Mouse (Mus musculus) kidney, adult 8-10 months (tissue): ENCODE measurements at regions not wholly inside any gene's neighbourhood (a gene's known extent, or its start where the extent isn't known, plus 50 kb on each side); places are given as distances from the start of the nearest gene placed in this dataset.

Experiments used
- DNase-seq, 2 experiments: peaks; one replicate each; pipeline ENCODE4 v3.0.0; 2022

DNA sequence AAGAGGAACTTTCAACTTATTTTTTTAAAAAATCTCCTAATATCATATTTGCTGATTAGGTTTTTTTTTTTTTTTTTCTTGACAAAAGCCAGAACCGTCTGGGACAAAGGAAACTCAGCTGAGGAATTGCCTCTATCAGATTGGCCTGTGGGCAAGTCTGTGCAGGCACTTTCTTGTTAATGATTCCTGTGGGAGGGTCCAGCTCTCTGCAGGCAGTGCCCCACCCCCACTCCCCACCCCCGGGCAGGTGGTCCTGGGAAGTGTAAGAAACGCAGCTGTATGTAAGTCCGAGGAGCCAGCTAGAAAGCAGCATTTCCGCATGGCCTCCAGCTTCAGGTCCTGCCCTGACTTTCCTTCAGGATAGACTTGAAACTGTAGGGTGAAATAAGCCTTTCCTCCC is 377.7 kb downstream of the Sox2 start:
- DNase-seq = no peak

DNA sequence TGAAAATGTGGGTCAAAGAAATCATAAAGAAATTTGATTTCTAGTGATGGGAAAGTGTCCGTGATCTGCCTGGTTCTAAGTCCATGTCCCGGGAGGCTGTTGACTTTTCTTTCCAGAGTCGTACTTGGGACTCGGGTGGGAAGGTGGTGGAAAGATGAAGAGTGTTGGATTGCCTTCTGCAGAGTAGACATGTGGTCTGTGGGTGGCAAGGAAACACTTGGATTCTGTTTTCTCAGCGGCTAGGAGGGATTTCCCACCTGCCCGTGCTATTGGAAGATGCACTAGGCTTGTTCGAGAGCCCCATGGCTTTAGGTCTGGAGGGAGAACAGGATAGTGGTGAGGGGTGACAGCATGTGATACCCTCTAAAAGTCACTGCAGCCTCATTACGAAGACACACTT is 379.7 kb downstream of the Sox2 start:
- DNase-seq = no peak

DNA sequence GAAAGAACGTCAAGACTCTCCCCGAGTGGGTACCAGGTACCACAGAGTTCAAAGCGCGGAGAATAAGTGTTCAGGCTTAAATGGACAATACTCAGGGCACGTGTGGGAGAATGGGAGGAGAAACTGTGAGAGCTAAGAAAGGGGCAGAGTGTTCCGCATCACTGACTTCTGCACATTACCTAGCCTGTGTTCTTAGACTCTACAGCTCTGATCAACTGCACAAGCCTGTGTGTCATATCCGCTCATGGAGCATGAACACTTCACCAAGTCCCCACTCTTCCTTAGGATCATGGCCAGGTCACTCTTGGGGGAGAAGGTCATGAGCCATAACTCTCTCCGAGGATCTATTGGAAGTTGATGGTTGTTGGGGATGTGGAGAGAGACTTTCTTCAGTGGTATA is 383.4 kb downstream of the Sox2 start:
- DNase-seq = no peak

DNA sequence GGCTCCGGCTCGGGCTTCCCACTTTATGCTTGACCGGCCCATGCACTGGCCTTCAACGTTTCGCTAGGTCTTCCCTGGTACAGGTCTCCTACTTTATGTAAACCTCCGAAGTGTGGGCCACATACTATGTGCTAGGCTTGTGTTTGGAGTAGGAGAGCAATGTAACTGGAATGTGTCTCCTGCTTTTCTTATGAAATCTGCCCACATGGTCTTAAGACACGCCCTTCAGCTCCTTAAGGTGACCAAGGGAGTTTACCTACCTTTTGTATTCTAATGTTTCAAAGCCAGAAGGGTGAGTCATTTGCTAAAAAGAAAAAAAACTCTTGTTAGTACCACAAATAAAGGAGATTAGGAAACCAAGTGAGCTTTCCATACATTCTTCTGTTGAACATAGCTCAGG is 385.0 kb downstream of the Sox2 start:
- no peak for DNase-seq

DNA sequence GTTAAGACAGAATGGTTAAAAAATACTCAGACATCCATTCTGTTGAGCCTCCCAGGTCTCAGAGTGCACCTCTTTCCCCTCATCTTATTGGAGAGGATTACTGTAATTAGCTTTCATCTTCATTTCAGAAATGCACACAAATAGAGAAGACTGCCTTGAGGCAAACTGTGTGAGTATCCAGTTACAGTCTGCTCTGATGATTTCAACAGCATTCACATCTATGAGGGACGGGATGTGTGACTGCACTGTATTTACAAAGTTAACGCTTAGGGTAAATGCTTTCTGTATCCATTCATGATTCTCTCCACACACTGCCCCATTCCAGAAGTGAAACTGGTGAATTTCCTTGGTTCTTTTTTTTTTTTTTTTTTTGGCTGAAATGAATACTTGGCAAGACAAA is 393.5 kb downstream of the Sox2 start:
- DNase-seq = no peak

GRCm38 (mm10) chr3:35059438-35059837 is 409.2 kb downstream of the Sox2 start:
- no peak for DNase-seq

DNA sequence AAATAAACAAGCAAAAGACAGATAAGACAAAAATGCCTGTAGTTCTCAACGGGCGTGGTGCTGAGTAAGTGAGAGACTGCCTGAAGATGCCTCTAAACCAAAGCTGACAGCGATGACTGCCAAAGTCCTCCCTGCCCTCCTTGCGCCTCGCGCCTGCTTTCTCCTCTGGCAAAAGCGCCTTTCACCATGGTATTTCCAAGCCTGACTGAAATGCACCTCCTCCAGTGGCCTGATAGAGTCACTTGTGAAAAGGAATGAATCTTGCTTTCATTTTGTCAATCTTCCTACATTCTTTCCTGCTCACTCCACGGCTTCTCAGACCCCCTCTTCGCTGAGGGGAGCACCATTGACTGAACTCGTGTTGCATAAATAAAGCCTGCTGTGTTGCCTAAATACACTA is 409.8 kb downstream of the Sox2 start:
- no peak for DNase-seq

- DNase-seq = no peak
These were observed 416.6 kb downstream of the Sox2 start for GRCm38 (mm10) chr3:35066824-35067223.

DNA sequence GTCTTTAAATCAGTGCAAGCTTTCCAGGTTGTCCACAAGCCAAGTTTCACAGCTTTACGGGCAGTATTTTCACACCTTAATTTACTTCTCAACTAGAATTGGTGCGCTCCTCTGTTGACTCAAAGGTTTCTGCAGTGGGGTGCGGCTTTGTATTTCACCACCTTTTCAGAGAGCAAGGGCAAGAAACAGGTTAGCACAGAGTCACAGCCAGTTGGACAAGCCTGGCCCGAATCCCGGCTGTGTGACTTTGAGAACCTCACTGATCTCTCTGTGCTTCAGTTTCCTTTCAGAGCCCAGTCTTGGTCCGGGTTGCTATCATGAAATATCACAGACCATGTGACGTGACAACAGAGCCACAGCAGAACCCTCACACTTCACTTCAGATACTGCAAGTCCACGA is 418.4 kb downstream of the Sox2 start:
- DNase-seq = no peak

- DNase-seq = no peak
These were observed 420.8 kb downstream of the Sox2 start for GRCm38 (mm10) chr3:35071046-35071445.

DNA sequence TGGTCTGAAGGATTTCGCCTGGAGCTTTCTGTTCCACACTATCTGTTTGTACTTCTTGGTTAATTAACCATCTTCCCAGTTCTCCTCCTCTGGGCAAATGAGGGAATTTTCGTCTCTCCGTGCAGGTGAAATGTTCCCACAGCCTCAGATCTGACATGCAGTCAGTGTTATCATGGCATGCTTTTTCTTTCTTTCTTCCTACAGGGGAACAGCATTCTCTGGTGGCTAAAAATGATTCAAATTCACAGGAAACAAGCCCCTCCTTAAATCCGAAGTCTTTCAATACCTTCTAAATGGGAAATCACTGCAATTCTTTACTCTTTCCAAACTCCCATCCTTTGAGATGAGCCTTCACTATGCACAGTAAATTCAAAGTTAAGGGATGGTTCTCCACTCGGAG is 429.7 kb downstream of the Sox2 start:
- no peak for DNase-seq

DNA sequence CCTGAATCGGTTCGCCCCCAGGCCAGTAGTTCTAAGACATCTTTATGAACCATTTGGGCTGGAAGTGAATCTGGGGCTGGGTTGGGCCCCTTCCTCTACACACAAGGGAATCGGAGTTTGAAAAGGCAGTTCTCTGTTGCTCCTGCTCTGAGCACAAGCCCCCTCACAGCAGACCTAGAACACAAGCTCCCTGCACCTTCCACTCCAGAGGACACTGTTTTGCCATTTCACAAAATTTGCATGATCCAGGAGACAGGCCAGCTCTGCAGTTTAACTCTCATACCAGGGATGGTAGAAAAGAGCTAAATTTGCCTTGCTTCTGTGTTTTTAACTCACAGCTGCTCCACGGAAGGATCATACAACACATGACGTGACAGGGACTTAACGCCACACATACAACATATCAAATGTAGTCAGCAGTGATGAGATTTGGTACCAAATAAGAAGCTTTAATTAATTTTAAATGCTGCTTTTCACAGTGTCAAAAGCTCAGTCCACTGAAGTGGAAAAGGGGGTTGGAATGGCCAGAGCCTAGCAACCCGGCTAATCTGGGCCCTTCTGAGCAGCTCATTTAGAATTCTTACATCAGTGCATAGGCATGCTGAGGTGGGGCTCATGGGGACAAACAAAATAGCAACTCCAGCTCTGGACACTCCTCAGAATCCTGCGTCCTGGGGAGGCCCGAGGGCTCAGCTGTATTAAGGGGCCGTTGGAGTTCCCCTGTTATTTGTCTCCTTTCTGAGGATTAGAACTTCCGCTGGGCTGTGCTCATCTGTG is 434.1 kb downstream of the Sox2 start:
- DNase-seq = no peak

DNA sequence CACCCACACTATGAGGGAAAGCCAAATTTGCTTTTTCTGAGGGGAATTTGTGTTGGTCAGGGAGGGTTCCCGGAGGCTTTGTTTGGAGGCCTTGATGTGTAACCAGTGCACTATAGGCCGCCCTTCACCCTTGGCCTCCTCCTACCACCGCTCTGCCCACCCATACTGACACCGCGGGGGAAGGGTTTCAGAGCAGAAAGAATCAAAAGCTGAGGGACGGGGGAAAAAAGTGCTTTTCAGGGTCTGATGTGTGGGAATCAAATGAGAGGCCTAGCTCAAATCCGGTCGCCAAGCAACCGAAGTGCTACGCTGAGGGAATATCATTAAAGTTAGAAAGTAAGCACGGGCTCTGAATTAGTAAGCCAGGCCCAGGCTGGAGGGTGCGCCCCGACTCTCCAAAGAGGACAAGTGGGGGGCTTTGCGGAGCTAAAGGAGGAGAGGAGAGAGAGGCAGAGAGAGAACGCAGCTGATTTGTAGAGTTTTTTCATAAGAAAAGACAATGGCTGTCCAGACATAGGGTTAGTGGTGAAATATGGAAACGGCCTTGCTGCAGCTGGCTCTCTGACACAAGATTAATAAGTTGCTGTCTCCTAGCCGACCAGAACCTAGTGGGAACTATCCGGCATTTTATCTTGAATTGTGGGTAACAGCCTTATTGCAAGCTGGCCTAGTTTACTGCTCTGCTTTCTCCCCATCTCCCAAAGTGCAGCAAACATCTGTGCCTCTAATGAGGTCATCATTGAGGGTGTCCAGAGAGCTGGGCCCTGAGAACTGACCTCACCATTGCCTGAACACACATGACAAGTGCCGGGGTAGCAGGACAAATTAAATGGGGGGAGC is 438.3 kb downstream of the Sox2 start:
- no peak for DNase-seq

DNA sequence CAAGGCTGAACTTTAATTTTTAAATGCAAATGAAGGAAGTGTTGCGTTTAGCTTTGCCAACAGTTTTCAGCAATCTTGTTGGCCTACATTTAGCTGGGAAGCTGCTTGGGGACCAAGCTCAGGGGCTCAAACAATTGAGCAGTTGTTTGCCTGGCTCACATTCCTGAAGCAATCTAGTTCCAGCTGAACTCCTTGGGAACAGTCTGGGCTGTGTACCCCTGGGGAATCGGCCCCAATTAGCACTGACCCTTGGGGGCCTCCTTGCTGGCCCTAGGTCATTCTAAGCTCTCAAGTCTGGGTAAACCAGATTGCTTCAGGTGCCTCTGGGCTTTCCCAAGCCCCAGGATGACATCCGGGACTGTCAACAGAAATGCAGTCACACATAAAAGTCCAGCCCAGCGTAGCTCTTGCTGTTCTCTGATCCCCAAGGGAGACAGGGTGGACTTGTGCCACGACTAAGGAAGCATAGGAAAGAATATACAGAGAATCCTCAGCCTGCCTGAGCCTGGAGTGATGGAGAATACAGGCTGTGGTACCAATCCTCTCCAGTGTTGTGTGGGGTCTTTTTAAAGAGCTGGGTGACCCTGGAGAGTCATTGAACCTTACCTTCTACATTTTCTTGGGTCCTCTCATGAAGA is 440.4 kb downstream of the Sox2 start:
- no peak for DNase-seq

DNA sequence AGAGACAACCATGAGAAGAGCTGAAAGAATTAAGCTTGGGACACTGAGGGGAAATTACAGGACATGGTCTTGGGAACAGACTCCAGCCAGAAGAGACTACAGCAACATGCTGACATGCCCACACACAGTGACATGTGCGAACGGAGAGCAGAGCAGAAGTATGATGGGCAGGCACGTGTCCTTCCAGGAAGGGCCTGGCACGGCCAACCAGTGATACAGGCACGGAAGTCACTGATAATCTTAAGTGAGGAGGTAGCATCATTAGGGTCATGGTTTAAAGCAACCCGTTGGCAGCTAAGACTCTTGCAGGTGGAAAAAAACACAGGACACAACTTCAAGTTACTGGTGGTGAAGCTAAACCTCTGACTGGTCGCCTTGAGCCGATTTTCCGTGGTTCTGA is 442.8 kb downstream of the Sox2 start:
- DNase-seq = no peak

DNA sequence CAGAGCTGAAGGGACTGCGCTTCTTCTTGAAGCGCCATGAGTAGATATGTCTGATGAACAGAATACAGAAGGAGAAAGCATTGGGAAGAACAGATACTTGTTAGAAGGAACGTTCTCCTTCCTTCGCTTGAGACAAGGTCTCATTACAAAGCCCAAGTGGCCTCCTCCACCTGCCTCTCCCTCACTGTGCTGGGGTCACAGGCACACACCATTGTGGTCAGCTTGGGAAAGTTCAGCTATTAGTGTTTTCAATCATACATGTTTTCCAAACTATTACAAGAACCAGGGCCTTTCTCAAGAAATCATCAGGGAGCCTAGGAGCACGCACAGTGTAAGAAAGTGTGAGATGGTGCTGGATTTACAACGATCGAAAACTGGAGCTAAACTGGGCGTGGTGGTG is 445.0 kb downstream of the Sox2 start:
- no peak for DNase-seq

DNA sequence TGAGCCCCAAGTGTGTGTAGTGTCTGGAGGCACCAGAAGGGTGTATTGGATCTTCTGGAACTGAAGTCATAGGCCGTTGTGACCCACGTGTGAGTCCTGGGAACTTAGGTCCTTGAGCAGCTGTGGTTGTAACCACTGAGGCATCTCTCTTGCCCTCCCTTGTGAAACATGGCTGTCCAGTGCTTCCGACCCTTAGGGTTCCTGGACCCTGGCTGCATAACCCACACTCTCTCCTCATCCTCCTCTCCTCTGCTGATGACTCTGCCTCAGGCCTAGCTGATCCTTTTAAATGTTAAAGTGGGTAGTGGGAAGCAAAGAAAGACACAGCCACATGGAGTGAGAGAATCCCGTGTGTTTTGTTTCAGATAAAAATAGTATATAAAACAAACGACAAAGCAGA is 446.2 kb downstream of the Sox2 start:
- DNase-seq = no peak

GRCm38 (mm10) chr3:35097766-35098165 is 447.6 kb downstream of the Sox2 start:
- DNase-seq = no peak

- DNase-seq = no peak
These were observed 449.0 kb downstream of the Sox2 start for GRCm38 (mm10) chr3:35099226-35099625.

GRCm38 (mm10) chr3:35099876-35100420 is 449.7 kb downstream of the Sox2 start:
- no peak for DNase-seq

GRCm38 (mm10) chr3:35101286-35101685 is 451.1 kb downstream of the Sox2 start:
- no peak for DNase-seq

DNA sequence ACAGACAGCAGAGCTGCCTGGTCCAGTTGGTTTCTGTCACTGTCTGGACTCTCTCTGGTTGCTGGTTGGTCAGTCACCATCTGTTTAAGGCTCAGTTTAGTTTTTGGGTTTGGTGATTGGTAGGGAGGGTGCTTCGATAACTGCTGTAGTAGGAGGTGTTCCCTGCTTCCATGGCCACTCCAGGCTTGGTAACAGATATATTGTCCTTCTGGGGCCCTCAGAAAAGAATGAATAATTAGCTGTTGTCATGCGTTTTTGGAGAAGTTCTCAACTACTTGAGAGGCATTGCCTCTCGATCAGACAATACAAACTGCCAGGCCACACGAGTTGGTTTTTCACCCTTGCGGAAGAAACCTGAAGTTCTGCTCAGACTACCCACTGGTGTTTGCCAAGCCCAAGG is 451.7 kb downstream of the Sox2 start:
- no peak for DNase-seq

DNA sequence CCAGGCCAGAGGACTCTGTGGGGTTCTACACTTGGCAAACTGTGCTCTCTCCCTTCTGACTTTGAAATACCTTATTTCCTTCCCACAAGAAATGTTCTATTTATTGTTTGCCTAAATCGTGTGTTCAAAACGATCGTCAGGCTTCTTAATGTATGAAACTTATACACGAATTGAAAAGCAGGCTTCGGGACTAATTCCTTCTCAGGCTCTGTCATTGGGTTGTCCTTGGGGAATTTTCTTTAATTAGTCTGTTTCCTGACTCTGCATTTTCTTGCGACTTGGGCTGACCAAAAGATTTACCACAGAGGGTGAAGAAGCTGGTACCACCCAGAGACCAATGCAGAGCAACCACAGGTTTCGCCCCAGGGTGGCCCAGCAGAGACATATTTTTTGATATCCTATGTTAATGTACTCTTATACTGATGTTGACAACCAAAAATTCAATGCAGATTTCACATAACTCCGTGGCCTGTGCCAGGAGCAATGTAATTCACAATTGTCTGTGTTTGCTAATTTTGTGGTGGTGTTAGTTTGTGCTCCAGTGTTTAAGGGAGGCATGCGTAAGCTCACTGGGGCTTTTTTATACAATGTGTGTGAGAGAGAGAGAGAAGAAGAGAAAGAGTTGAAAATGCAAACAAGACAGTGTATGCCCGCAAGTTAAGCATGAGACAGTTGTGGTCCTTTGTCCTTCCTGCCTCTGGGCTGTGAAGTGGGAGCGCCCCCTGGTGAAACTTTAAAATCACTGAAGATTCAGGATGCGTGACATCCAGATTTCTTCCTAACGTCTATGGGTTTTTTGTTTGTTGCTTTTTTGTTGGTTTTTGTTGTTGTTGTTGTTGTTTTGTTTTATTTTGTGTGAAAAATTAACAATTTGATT is 452.7 kb downstream of the Sox2 start:
- peak; percentile 6 to 37 for DNase-seq
